Mouse (Mus musculus) hindbrain, embryonic 11.5 days (tissue): ENCODE measurements around the gene Kremen1. TPM values are rescaled to one million over a fixed set of nuclear protein-coding genes. Genes with fewer than 3 reads are reported as not detected.

Experiments
- ATAC-seq: fragments of 200-750 bp; cut with Nextera tagmentation; 2 replicates; pipeline ENCODE4 v1.8.0; 2017; ENCODE audit warnings: mild to moderate bottlenecking, moderate TSS enrichment, moderate library complexity; ENCODE audit not compliant: low FRiP score
- DNase-seq: peaks from one replicate; pipeline ENCODE4 v3.0.0-alpha.2; 2015; ENCODE audit warnings: low spot score
- H3K27ac ChIP-seq: fragments of 300-500 bp; sonication (generic); 2 replicates; pipeline ENCODE4 v1.5.1; 2014; ENCODE audit warnings: mild to moderate bottlenecking, low read depth, low read length
- H3K27me3 ChIP-seq: fragments of 300-500 bp; sonication (generic); 2 replicates; pipeline ENCODE4 v1.6.1; 2014; ENCODE audit warnings: mild to moderate bottlenecking, low read length, moderate library complexity, mixed read lengths; ENCODE audit not compliant: control insufficient read depth, insufficient read depth
- H3K36me3 ChIP-seq: fragments of 300-500 bp; sonication (generic); 2 replicates; pipeline ENCODE4 v1.6.1; 2014; ENCODE audit warnings: mild to moderate bottlenecking, low read length, moderate library complexity, mixed read lengths; ENCODE audit not compliant: control insufficient read depth, insufficient read depth
- H3K4me1 ChIP-seq: fragments of 300-500 bp; sonication (generic); replicated peaks from 2 replicates; pipeline ENCODE4 v1.6.1; 2014; ENCODE audit warnings: low read length, mixed read lengths; ENCODE audit not compliant: control insufficient read depth, insufficient read depth
- H3K4me2 ChIP-seq: fragments of 300-500 bp; sonication (generic); replicated peaks from 2 replicates; pipeline ENCODE4 v1.6.1; 2014; ENCODE audit warnings: mild to moderate bottlenecking, low read depth, low read length
- H3K4me3 ChIP-seq: fragments of 300-500 bp; sonication (generic); 2 replicates; pipeline ENCODE4 v1.5.1; 2014; ENCODE audit warnings: low read depth, low read length
- H3K9ac ChIP-seq: fragments of 300-500 bp; sonication (generic); 2 replicates; pipeline ENCODE4 v1.6.1; 2014; ENCODE audit warnings: low read depth, low read length
- H3K9me3 ChIP-seq: fragments of 300-500 bp; sonication (generic); 2 replicates; pipeline ENCODE4 v1.6.1; 2016; ENCODE audit warnings: low read length; ENCODE audit not compliant: control insufficient read depth
- WGBS: fragments of 180-500 bp; shearing (Covaris S2); extraction: QIAGEN DNeasy Blood & Tissue Kit; methylation state at CpG from one replicate; pipeline ENCODE4 v1.1.7; 2014; 5-methylcytosine and 5-hydroxymethylcytosine counted together
- polyA plus RNA-seq: library from polyadenylated mRNA; unstranded; fragments of >200 nt; fragmentation: Nextera tagmentation; extraction: Ambion mirVana; gene quantifications from 2 replicates; pipeline ENCODE4 v1.2.1, GENCODE M21; 2014

The Kremen1 gene
- polyA plus RNA-seq, 1 experiment from 2014 or later: 6.7 TPM

DNA sequence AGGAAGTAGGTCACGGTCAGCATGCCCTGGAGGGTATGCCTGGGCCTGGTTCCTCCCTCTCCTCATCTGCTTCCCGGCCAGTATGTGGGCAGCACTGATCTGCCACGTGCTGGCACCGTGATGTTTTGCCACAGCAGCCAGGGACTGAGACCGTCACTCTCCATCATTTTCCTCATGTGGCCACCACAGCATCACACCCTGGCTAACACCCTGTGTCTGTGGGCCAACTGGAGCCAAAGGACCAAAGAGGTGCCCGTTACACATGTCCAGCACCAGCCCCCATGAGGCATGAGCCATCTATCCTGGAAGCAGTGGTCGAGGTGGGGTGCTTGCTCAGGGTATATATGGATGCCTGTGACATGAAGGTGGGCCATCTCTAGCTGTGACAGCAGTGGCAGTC lies 86.2 kb downstream of the Kremen1 start:
- Histone ChIP-seq H3K9ac (no peak overlapping the region), H3K36me3 (no peaks in the 10 kb centered on the region), H3K4me1 (no peaks in the 10 kb centered on the region), H3K9me3 (no peaks in the 10 kb centered on the region), H3K27me3 (no peaks in the 10 kb centered on the region), H3K27ac (no peak overlapping the region), H3K4me3 (no peak overlapping the region), H3K4me2 (no peak overlapping the region)
- no peak for ATAC-seq
- 92% methylated on average over 7 of the region's 7 CpGs for WGBS
- no peak for DNase-seq

- H3K36me3 ChIP-seq: no peaks in the 10 kb centered on the region
- no peak overlapping the region for H3K9ac ChIP-seq
- no peaks in the 10 kb centered on the region for H3K4me1 ChIP-seq
- no peaks in the 10 kb centered on the region for H3K9me3 ChIP-seq
- no peak overlapping the region for H3K4me2 ChIP-seq
- WGBS: 49% methylated on average over 3 of the region's 3 CpGs
- H3K4me3 ChIP-seq: no peak overlapping the region
- H3K27me3 ChIP-seq: no peaks in the 10 kb centered on the region
- ATAC-seq (no peak), DNase-seq (no peak)
- H3K27ac ChIP-seq: no peak overlapping the region
These were observed 88.5 kb downstream of the Kremen1 start for GRCm38 (mm10) chr11:5172861-5173260.

GRCm38 (mm10) chr11:5167311-5167710 lies 94.0 kb downstream of the Kremen1 start:
- H3K27me3 ChIP-seq: no peaks in the 10 kb centered on the region
- 88% methylated on average over 9 of the region's 9 CpGs for WGBS
- no peak overlapping the region for H3K4me3 ChIP-seq
- no peaks in the 10 kb centered on the region for H3K9me3 ChIP-seq
- DNase-seq (no peak), ATAC-seq (no peak)
- H3K27ac ChIP-seq: no peak overlapping the region
- no peak overlapping the region for H3K4me2 ChIP-seq
- 0 out of 2 replicates have a peak, but pooled peaks cover 2% of the 10 kb centered on the region for H3K4me1 ChIP-seq
- no peak overlapping the region for H3K9ac ChIP-seq
- no peaks in the 10 kb centered on the region for H3K36me3 ChIP-seq

- DNase-seq (no peak), ATAC-seq (0 out of 2 replicates have a peak, but pooled peaks have one; percentile 14)
- Histone ChIP-seq H3K4me2 (no peak overlapping the region), H3K36me3 (no peaks in the 10 kb centered on the region), H3K4me3 (no peak overlapping the region), H3K9me3 (no peaks in the 10 kb centered on the region), H3K9ac (0 out of 2 replicates have a peak overlapping the region, but pooled peaks have one; percentile 15), H3K27ac (0 out of 2 replicates have a peak overlapping the region, but pooled peaks have one; percentile 17), H3K27me3 (no peaks in the 10 kb centered on the region), H3K4me1 (0 out of 2 replicates have a peak, but pooled peaks cover 2% of the 10 kb centered on the region)
- WGBS: 17% methylated on average over 8 of the region's 8 CpGs
These were observed 95.9 kb downstream of the Kremen1 start for GRCm38 (mm10) chr11:5165471-5165916.

DNA sequence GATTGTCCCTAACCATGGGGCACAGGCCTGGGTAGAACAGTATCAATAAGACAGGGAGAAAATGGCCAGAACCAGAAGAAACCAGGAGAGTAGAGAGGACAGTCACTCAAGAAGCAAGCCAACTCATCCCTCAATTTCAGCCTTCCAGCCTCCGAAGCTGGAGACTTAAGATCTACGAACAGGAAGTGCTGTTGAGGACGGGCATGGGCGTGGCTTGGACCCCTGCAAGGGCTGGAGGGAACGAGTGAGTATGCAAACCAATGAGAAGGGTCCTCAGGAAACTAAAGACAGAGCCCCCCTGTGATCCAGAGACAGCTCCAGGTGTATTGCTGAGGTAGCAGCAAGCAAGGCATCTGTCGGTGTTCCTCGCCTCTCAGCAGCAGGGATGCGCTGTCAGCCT lies 97.0 kb downstream of the Kremen1 start:
- no peak for ATAC-seq
- no peaks in the 10 kb centered on the region for H3K27me3 ChIP-seq
- H3K36me3 ChIP-seq: no peaks in the 10 kb centered on the region
- H3K9me3 ChIP-seq: no peaks in the 10 kb centered on the region
- DNase-seq: no peak
- H3K4me1 ChIP-seq: 0 out of 2 replicates have a peak, but pooled peaks cover 2% of the 10 kb centered on the region
- no peak overlapping the region for H3K4me2 ChIP-seq
- WGBS: 21% methylated on average over 8 of the region's 8 CpGs
- H3K4me3 ChIP-seq: no peak overlapping the region
- H3K27ac ChIP-seq: no peak overlapping the region
- no peak overlapping the region for H3K9ac ChIP-seq

DNA sequence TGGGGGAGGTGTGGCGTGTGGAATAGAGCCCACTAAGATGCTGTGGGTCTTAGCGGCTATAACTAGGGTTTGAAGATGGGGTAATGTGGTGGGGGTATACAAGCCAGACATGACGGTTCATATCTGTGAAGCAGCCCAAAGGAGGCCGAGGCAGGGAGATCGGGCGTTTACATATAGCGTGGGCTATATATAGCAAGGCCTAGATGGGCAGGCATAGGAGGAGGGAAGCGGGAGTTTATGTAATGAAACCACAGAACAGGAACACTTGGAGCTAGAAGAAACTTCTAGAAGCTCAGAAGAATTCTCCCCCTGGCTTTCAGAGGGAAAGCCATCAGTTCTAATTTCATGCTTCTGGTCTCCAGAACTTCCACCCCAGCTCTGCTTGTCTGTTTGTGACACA lies 97.9 kb downstream of the Kremen1 start:
- Histone ChIP-seq H3K9ac (no peak overlapping the region), H3K27me3 (no peaks in the 10 kb centered on the region), H3K27ac (no peak overlapping the region), H3K9me3 (no peaks in the 10 kb centered on the region), H3K36me3 (no peaks in the 10 kb centered on the region), H3K4me2 (no peak overlapping the region), H3K4me3 (no peak overlapping the region), H3K4me1 (0 out of 2 replicates have a peak, but pooled peaks cover 2% of the 10 kb centered on the region)
- WGBS: 88% methylated on average over 8 of the region's 8 CpGs
- DNase-seq: no peak
- ATAC-seq: no peak

GRCm38 (mm10) chr11:5160722-5161485 lies 100.5 kb downstream of the Kremen1 start:
- peak; percentile 54 for DNase-seq
- 72% methylated on average over 17 of the region's 17 CpGs for WGBS

GRCm38 (mm10) chr11:5158056-5158455 lies 103.3 kb downstream of the Kremen1 start:
- Histone ChIP-seq H3K4me2 (no peak overlapping the region), H3K36me3 (no peaks in the 10 kb centered on the region), H3K4me1 (peaks cover 8% of the 10 kb centered on the region; the same call in 1 of the 2 replicates), H3K4me3 (no peak overlapping the region), H3K27me3 (no peaks in the 10 kb centered on the region), H3K9ac (no peak overlapping the region), H3K9me3 (no peaks in the 10 kb centered on the region), H3K27ac (no peak overlapping the region)
- 91% methylated on average over 11 of the region's 11 CpGs for WGBS
- ATAC-seq (no peak), DNase-seq (no peak)

More at GRCm38 (mm10) chr11:5160722-5161485, 100.5 kb downstream of the Kremen1 start:
- no peaks in the 10 kb centered on the region for H3K36me3 ChIP-seq
- no peak overlapping the region for H3K4me3 ChIP-seq
- H3K9ac ChIP-seq: no peak overlapping the region
- no peaks in the 10 kb centered on the region for H3K4me1 ChIP-seq
- no peak for ATAC-seq
- no peak overlapping the region for H3K4me2 ChIP-seq
- H3K27ac ChIP-seq: no peak overlapping the region
- H3K9me3 ChIP-seq: no peaks in the 10 kb centered on the region
- no peaks in the 10 kb centered on the region for H3K27me3 ChIP-seq
